Comparison of ENCODE assay signal across 2 mouse cellular contexts in genomic region chr2:20682203-20682602, GRCm38 (mm10).
DNase-seq lines count a peak whose midpoint lies in the region.

No protein-coding gene starts in this region.

- DNase-seq in ZHBTc4 (ENCODE audit: low read depth, low spot score), result peak; percentile 62
- peak; percentile 16 for DNase-seq in heart, adult 11 months
